Mouse (Mus musculus) forebrain, embryonic 13.5 days (tissue): ENCODE data around the gene Cldn18. TPM values are rescaled to one million over a fixed set of nuclear protein-coding genes. Genes with fewer than 3 reads are reported as not detected.
A peak's percentile ranks its signal among the peaks of the same experiment; 100 is the strongest.

Experiments used
- ATAC-seq: fragments of 200-750 bp; cut with Nextera tagmentation; 2 replicates; pipeline ENCODE4 v1.8.0; 2017
- H3K27ac ChIP-seq: fragments of 300-500 bp; sonication (generic); 2 replicates; pipeline ENCODE4 v1.5.1; 2015; ENCODE audit warnings: inconsistent platforms, mild to moderate bottlenecking, moderate library complexity
- H3K27me3 ChIP-seq: fragments of 300-500 bp; sonication (generic); 2 replicates; pipeline ENCODE4 v1.6.1; 2015; ENCODE audit warnings: mild to moderate bottlenecking, inconsistent platforms
- H3K36me3 ChIP-seq: fragments of 300-500 bp; sonication (generic); 2 replicates; pipeline ENCODE4 v1.6.1; 2015; ENCODE audit warnings: mild to moderate bottlenecking, inconsistent platforms; ENCODE audit not compliant: poor library complexity, severe bottlenecking
- H3K4me1 ChIP-seq: fragments of 300-500 bp; sonication (generic); 2 replicates; pipeline ENCODE4 v1.6.1; 2015; ENCODE audit warnings: inconsistent platforms
- H3K4me2 ChIP-seq: fragments of 300-500 bp; sonication (generic); 2 replicates; pipeline ENCODE4 v1.6.1; 2015; ENCODE audit warnings: inconsistent platforms, mild to moderate bottlenecking, moderate library complexity
- H3K4me3 ChIP-seq: fragments of 300-500 bp; sonication (generic); 2 replicates; pipeline ENCODE4 v1.5.1; 2015; ENCODE audit warnings: mild to moderate bottlenecking, inconsistent platforms
- H3K9ac ChIP-seq: fragments of 300-500 bp; sonication (generic); 2 replicates; pipeline ENCODE4 v1.6.1; 2015; ENCODE audit warnings: mild to moderate bottlenecking, inconsistent platforms
- H3K9me3 ChIP-seq: fragments of 300-500 bp; sonication (generic); replicated peaks from 2 replicates; pipeline ENCODE4 v1.6.1; 2016; ENCODE audit warnings: inconsistent platforms
- WGBS: fragments of 180-500 bp; shearing (Covaris S2); methylation state at CpG from one replicate; pipeline ENCODE4 v1.1.7; 2015; 5-methylcytosine and 5-hydroxymethylcytosine counted together
- polyA plus RNA-seq: library from polyadenylated mRNA; unstranded; fragments of >200 nt; fragmentation: Nextera tagmentation; extraction: Ambion mirVana; gene quantifications from 2 replicates; pipeline ENCODE4 v1.2.1, GENCODE M21; 2015

Cldn18 gene
- polyA plus RNA-seq, 1 experiment from 2014 or later, result not detected

DNA sequence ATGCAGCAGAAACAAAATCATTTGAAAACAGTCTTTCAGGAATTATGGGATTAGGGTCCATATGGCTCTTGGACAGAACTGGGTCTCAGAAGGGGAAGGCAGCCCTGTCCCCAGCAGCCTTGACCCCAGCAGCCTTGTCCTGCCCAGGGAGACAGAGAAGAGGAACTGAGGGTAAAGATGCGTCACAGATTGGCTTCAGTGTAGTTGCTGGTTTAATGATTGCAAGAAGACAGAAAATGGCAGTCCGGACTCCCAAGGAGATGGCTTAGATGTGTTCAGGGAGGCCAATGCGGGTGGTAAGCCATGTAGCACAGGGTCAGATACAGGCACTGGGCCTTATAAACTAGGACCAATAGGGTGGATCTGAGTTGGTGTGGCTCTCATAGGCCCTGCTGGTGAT is 41.4 kb downstream of the Cldn18 start:
- 94% methylated on average over 3 of the region's 3 CpGs for WGBS

DNA sequence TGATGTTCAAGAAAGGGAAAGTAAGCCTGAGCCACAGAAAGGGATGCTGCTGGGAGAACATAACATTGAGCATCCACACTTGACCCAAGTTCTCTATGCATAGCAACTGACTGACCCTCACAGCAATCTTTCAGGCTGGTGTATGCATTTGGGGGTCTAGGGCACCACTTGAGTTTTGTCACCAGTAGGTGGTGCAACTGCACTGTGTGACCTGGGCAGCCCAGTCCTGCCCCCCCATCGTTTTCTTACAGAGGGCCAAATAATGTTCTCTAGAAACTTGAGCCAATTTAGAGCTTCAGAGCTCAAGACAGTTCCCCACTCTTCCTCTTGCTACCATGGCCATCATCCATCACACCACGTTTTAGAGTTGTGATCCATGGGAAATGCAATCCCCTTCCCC is 45.5 kb downstream of the Cldn18 start:
- Histone ChIP-seq H3K4me2 (no peak overlapping the region), H3K27me3 (no peaks in the 10 kb centered on the region), H3K36me3 (peaks cover 37% of the 10 kb centered on the region), H3K9me3 (0 out of 2 replicates have a peak, but pooled peaks cover 3% of the 10 kb centered on the region), H3K9ac (no peak overlapping the region), H3K4me3 (no peak overlapping the region), H3K27ac (no peak overlapping the region), H3K4me1 (no peaks in the 10 kb centered on the region)
- 30% methylated on average over 2 of the region's 2 CpGs for WGBS
- ATAC-seq, result no peak

More for the DNA sequence above, 41.4 kb downstream of the Cldn18 start:
- H3K9ac ChIP-seq, result no peak overlapping the region
- H3K27ac ChIP-seq, result no peak overlapping the region
- no peaks in the 10 kb centered on the region for H3K9me3 ChIP-seq
- H3K4me3 ChIP-seq, result no peak overlapping the region
- no peaks in the 10 kb centered on the region; the same call in 1 of the 2 replicates for H3K36me3 ChIP-seq
- H3K27me3 ChIP-seq, result no peaks in the 10 kb centered on the region
- no peak for ATAC-seq
- no peak overlapping the region for H3K4me2 ChIP-seq
- no peaks in the 10 kb centered on the region for H3K4me1 ChIP-seq

DNA sequence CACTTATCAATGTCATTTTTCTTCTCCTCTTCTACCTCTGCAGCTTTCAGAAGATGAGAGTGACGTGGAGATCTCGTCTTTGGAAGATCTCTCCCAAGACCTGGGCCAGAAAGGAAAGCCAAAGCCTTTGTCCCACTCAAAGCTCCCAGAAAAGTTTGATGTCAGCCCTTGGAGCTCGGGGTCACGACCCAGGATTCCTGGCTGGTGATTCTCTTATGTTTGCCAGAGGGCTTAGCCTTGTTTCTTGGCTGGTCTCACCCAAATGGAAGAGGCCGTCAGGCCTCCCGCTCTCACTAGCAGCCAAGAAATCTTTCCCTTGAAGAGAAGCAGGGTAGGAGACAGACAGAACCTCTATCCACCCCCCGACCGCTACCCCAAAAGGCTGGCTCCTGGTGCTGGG is 49.5 kb downstream of the Cldn18 start:
- no peaks in the 10 kb centered on the region for H3K27me3 ChIP-seq
- H3K9ac ChIP-seq, result no peak overlapping the region
- no peaks in the 10 kb centered on the region for H3K4me1 ChIP-seq
- H3K4me2 ChIP-seq, result no peak overlapping the region
- ATAC-seq, result no peak
- H3K9me3 ChIP-seq, result 0 out of 2 replicates have a peak, but pooled peaks cover 3% of the 10 kb centered on the region
- peaks cover 64% of the 10 kb centered on the region for H3K36me3 ChIP-seq
- no peak overlapping the region for H3K4me3 ChIP-seq
- no peak overlapping the region for H3K27ac ChIP-seq
- WGBS, result 88% methylated on average over 8 of the region's 8 CpGs

DNA sequence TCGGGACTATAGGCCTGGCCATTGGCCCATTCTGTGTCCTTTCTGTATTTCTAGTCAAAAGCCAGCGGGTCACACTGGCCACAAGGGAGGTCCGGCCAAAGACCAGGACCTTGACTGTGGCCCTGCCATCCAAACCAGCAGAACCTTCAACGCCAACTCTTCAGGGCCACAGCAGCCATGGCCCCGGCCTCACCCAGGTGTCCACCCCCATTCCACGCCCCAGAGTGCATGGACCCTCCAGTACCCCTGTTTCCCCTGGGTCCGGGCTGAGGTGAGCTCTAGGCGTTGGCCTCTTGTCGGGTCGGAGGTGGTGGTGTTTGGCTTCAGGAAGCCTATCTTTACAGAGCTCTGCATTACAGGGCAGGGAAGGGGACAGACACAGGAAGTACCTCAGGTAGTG is 54.2 kb downstream of the Cldn18 start:
- Histone ChIP-seq H3K4me2 (no peak overlapping the region), H3K4me1 (no peaks in the 10 kb centered on the region), H3K9ac (no peak overlapping the region), H3K27ac (no peak overlapping the region), H3K4me3 (no peak overlapping the region), H3K27me3 (no peaks in the 10 kb centered on the region), H3K9me3 (no peaks in the 10 kb centered on the region), H3K36me3 (peaks cover 51% of the 10 kb centered on the region)
- ATAC-seq, result 0 out of 2 replicates have a peak, but pooled peaks have one; percentile 19
- 91% methylated on average over 10 of the region's 10 CpGs for WGBS

DNA sequence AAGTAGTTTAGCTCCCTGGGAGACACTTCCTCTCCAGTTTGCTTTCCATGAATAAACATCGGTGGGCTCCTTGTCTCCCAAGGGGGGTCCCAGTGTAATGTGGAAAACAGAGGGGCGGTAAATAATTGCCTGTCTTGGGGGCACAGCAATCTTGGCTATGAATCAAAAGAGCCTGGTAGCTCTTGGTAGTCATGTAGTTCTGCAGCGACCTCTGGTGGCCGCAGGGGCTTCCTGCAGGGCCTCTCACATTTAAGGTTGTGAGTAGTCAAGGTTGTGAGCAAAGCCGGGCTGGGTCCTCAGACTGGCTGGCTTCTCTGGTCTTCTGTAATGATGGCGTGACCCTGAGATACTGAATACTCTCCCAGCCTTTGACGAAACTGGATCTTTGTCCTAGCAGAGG is 54.7 kb downstream of the Cldn18 start:
- H3K4me2 ChIP-seq, result no peak overlapping the region
- H3K9ac ChIP-seq, result no peak overlapping the region
- H3K27me3 ChIP-seq, result no peaks in the 10 kb centered on the region
- no peaks in the 10 kb centered on the region for H3K4me1 ChIP-seq
- no peak overlapping the region for H3K4me3 ChIP-seq
- peak; percentile 51 for ATAC-seq
- no peak overlapping the region for H3K27ac ChIP-seq
- WGBS, result 29% methylated on average over 7 of the region's 7 CpGs
- peaks cover 46% of the 10 kb centered on the region for H3K36me3 ChIP-seq
- H3K9me3 ChIP-seq, result no peaks in the 10 kb centered on the region

DNA sequence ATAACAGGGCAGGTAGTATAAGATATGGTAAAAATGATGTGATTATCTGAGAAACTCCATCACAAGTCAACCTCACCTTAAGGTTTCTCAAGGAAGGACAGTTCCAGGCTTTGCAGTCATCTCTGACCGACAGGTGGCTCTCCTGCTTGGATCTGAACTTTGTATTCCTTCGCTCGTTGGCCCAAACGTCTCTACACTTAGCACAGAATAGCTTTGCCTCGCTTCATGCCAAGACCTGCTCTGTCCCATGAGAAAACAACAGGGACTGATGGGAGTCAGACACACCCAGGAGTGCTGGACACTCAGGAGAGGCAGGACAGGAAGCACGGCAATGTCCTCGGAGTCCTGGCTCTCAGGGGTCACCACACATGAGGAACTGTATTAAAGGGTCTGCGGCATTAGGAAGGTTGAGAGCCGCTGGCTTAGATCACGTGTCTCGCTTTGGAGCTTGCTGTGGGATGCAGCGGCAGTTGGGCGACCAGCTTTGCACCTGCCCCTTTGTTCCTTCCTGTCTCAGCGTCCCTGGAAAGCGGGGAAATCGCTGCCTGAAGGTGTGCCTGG is 55.4 kb downstream of the Cldn18 start:
- Histone ChIP-seq H3K4me1 (no peaks in the 10 kb centered on the region), H3K9me3 (no peaks in the 10 kb centered on the region), H3K4me2 (no peak overlapping the region), H3K4me3 (no peak overlapping the region), H3K36me3 (peaks cover 48% of the 10 kb centered on the region), H3K9ac (no peak overlapping the region), H3K27ac (no peak overlapping the region), H3K27me3 (no peaks in the 10 kb centered on the region)
- WGBS, result 81% methylated on average over 16 of the region's 16 CpGs
- no peak for ATAC-seq

DNA sequence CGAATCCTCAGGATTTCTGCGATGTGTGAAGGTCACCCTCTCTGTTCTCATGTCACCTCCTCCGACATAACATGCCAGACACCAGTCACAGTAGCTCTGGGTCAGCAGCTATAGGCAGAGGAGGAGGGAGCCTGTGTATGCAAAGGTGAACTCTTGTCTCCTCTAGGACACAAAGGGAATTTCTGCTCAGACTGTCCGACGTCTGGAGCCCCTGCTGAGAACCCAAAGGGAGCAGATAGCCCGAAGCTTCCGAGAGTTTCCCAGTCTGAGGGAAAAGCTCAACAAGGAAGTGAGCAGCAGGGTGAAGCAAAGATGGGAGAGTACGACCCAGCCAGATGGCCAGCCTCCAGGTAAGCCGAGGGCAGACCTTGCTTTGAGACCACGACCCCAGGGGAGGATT is 56.3 kb downstream of the Cldn18 start:
- no peak overlapping the region for H3K9ac ChIP-seq
- H3K27ac ChIP-seq, result no peak overlapping the region
- H3K4me3 ChIP-seq, result no peak overlapping the region
- 82% methylated on average over 10 of the region's 10 CpGs for WGBS
- H3K9me3 ChIP-seq, result no peaks in the 10 kb centered on the region
- no peak for ATAC-seq
- no peaks in the 10 kb centered on the region for H3K27me3 ChIP-seq
- H3K4me1 ChIP-seq, result no peaks in the 10 kb centered on the region
- no peak overlapping the region for H3K4me2 ChIP-seq
- peaks cover 51% of the 10 kb centered on the region for H3K36me3 ChIP-seq

DNA sequence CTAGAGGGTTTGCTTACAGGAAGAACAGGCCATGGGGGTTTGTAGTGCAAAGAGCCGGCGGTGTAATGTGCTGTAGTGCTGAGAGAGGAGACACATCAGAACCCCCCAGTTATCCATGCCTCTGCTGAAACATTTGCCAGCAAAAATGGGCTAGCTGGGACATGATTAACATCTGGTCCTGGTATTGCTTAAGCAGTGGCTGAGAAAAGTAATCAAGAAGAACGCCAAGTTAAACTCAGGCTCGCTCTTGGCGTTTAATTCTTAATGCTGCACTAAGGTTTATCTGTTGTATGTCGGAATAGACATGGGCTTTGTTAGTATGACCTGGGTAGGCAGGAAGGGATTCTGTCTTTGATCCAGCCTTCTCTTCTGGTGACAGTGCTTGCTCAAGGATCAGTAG is 71.0 kb downstream of the Cldn18 start:
- no peak for ATAC-seq
- Histone ChIP-seq H3K4me2 (no peak overlapping the region), H3K27ac (no peak overlapping the region), H3K36me3 (peaks cover 80% of the 10 kb centered on the region), H3K9me3 (no peaks in the 10 kb centered on the region), H3K4me1 (no peaks in the 10 kb centered on the region), H3K27me3 (no peaks in the 10 kb centered on the region), H3K4me3 (no peak overlapping the region), H3K9ac (no peak overlapping the region)
- WGBS, result 96% methylated on average over 6 of the region's 6 CpGs

DNA sequence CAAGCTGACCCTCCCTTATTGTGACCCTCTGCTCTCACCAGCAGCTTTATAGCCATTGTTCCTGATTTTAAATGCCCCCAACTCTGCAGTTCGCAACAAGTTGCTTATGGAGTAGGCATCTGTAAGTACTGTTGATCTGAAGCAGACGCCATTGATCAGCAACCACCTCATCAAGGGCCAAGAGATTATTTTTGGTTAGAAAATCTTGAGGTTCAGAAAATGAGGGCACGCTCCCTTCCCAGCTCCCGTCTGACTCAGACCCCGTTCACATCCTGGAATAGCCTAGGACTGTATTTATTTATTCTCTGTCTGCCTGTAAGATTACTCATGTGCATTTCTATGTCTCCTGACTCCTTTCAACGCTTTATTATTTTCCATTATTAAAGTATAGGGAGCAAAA is 71.7 kb downstream of the Cldn18 start:
- Histone ChIP-seq H3K27me3 (no peaks in the 10 kb centered on the region), H3K27ac (no peak overlapping the region), H3K4me3 (no peak overlapping the region), H3K9me3 (no peaks in the 10 kb centered on the region), H3K36me3 (peaks cover 73% of the 10 kb centered on the region), H3K9ac (no peak overlapping the region), H3K4me2 (no peak overlapping the region), H3K4me1 (no peaks in the 10 kb centered on the region)
- 92% methylated on average over 6 of the region's 6 CpGs for WGBS
- ATAC-seq, result no peak

DNA sequence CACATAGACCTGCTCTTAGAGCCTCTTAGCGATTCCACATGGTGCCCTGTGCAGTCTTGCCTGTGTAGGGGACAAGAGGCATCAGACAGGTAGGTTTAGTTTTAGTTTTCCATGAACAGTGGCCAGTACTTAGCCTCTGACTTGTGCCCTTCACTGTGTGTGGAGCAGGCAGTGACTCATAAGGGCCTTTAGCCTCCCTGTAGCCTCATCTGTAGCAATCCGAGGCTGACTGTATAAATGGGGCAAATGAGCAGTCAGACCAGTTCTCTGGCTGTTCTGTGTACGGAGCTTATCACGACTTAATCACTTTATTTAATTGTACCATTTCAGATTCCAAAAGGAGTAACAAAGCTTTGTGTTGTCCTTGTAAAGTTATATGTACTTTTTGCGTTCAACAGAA is 77.1 kb downstream of the Cldn18 start:
- Histone ChIP-seq H3K27me3 (no peaks in the 10 kb centered on the region), H3K36me3 (peaks cover 61% of the 10 kb centered on the region), H3K9ac (no peak overlapping the region), H3K4me3 (no peak overlapping the region), H3K9me3 (no peaks in the 10 kb centered on the region), H3K4me2 (no peak overlapping the region), H3K4me1 (no peaks in the 10 kb centered on the region), H3K27ac (no peak overlapping the region)
- 92% methylated on average over 5 of the region's 5 CpGs for WGBS
- no peak for ATAC-seq

Other genes with a start within 250 kb of the Cldn18 start
- gene Armc8, start 148.4 kb downstream of the Cldn18 start, polyA plus RNA-seq, result 50.4 and 54.0 TPM in 2 replicates
- gene Dbr1, start 141.5 kb downstream of the Cldn18 start, polyA plus RNA-seq, result 31.8 and 37.8 TPM in 2 replicates
- gene A4gnt, start 104.8 kb downstream of the Cldn18 start, polyA plus RNA-seq, result not detected in 2 replicates
- gene Dzip1l, start 87.8 kb downstream of the Cldn18 start, polyA plus RNA-seq, result 14.0 and 17.9 TPM in 2 replicates
- gene Sox14, start 158.9 kb upstream of the Cldn18 start, polyA plus RNA-seq, result 4.2 and 8.1 TPM in 2 replicates